Mouse (Mus musculus) olfactory bulb, adult 2 months (tissue): ENCODE measurements around the gene Lce3e.

Experiments used
- CTCF ChIP-seq: fragments of 200-500 bp; IDR thresholded peaks from 2 replicates; pipeline ENCODE4 v1.5.1; 2012; ENCODE audit warnings: low read depth, mild to moderate bottlenecking, low read length, moderate library complexity; ENCODE audit not compliant: insufficient read depth
- POLR2A ChIP-seq: fragments of 200-500 bp; IDR thresholded peaks from 2 replicates; pipeline ENCODE4 v1.6.1; 2012; ENCODE audit warnings: mild to moderate bottlenecking, low read depth, low read length, moderate library complexity; ENCODE audit not compliant: insufficient read depth

DNA sequence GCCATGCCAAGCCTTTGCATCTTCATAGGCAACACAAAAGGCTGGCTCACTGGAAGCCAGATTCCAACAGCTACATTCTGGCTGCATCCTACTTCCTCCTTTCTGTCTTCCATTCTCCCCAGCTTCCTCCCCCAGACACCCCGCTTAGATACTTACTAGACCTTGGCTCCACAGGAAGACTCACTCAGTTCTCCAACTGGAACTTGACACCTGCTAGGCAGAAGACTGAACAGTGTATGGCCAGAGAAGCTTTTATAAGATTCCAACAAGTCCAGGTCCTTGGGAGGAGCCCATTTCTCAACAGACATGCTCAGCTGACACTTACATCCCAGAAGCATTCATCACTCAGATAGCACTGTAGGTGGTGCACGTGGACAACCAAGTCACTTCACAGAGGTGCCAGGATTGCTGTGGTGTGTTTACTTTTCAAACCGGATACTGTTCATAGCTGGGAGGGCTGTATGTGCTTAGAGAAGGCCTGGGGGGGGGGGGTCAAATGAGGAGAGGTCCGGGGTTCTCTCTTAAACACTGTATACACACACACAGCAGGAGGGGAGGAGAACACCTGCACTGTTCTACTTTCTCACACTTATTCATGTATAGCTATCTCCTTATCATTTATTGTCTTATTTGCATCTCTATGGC lies 48.7 kb downstream of the Lce3e start, which contains the start of gene Crct1:
- no peak for TF ChIP-seq POLR2A
- no peak for TF ChIP-seq CTCF
